Mouse (Mus musculus): ENCODE measurements around the gene Parn. TPM values are rescaled to one million over a fixed set of nuclear protein-coding genes. Genes with fewer than 3 reads are reported as not detected.
"Not testable (repeated sequence)": the region's sequence is repeated elsewhere in the genome, so short reads cannot be mapped to it uniquely, and the experiment has no call there.

Parn gene
- polyA plus RNA-seq, 1 experiment = 15.1 TPM

- H3K4me1 ChIP-seq (ENCODE audit: control insufficient read depth, insufficient read depth, low read length) = peaks cover 6% of the 10 kb centered on the region
- WGBS = 2% methylated on average over 20 of the region's 20 CpGs
- peak; percentile 77 for DNase-seq
- H3K4me3 ChIP-seq (replicated peaks; ENCODE audit: extremely low read depth, low read depth, low read length) = peak overlapping the region; percentile 73
- TF ChIP-seq POLR2A (IDR thresholded peaks at IDR 0.05; ENCODE audit: borderline replicate concordance, extremely low read depth, low read depth, low read length) = 0 out of 2 replicates have a peak, but pooled peaks have one; percentile 23
- no peak for TF ChIP-seq CTCF (IDR thresholded peaks at IDR 0.05; ENCODE audit: insufficient read depth, low read length)
Measured at GRCm38 (mm10) chr16:13672386-13672898, 4.5 kb upstream of the Parn start.

- H3K4me3 ChIP-seq (replicated peaks; ENCODE audit: extremely low read depth, low read depth, low read length) = peak within 1 kb of the TSS; percentile 73
- peak; percentile 96 for TF ChIP-seq POLR2A (IDR thresholded peaks at IDR 0.05; ENCODE audit: borderline replicate concordance, extremely low read depth, low read depth, low read length)
- TF ChIP-seq CTCF (IDR thresholded peaks at IDR 0.05; ENCODE audit: insufficient read depth, low read length) = no peak
- WGBS = under 1% methylated on average over 54 of the region's 54 CpGs
- peak; percentile 82 for DNase-seq
- peaks cover 9% of the 10 kb centered on the region for H3K4me1 ChIP-seq (ENCODE audit: control insufficient read depth, insufficient read depth, low read length)
Measured at GRCm38 (mm10) chr16:13671685-13672385, 3.9 kb upstream of the Parn start, which contains the start of the genes Bfar and 3110001I22Rik. TSS of gene Bfar (plus strand) at chr16:13671858. TSS of gene 3110001I22Rik (plus strand) at chr16:13671929.

DNA sequence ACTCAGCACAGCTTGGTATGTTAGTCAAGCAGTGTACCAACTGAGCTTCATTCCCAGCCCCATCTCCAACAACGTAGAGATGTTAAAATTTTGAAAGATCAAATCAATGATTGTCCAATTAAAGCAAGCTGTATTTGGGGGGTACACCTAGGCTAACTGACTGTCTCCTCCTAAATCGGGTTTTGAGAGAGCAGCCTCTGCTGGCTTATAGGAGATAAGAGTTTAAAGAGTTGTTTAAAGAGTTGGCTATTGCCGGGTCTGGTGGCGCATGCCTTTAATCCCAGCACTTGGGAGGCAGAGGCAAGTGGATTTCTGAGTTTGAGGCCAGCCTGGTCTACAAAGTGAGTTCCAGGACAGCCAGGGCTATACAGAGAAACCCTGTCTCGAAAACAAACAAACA, 2.9 kb upstream of the Parn start:
- DNase-seq; H3K4me3 ChIP-seq (replicated peaks; ENCODE audit: extremely low read depth, low read depth, low read length); H3K4me1 ChIP-seq (ENCODE audit: control insufficient read depth, insufficient read depth, low read length): not testable (repeated sequence)
- 68% methylated on average over 5 of the region's 5 CpGs for WGBS

- no peak overlapping the region for H3K4me3 ChIP-seq (replicated peaks; ENCODE audit: extremely low read depth, low read depth, low read length)
- 82% methylated on average over 1 of the region's 1 CpGs for WGBS
- DNase-seq = no peak
- peaks cover 9% of the 10 kb centered on the region for H3K4me1 ChIP-seq (ENCODE audit: control insufficient read depth, insufficient read depth, low read length)
- no peak for TF ChIP-seq CTCF (IDR thresholded peaks at IDR 0.05; ENCODE audit: insufficient read depth, low read length)
Measured at GRCm38 (mm10) chr16:13669282-13669681, 1.3 kb upstream of the Parn start.

GRCm38 (mm10) chr16:13668402-13669108, 585 bp upstream of the Parn start:
- WGBS = 76% methylated on average over 10 of the region's 10 CpGs
- H3K4me3 ChIP-seq (replicated peaks; ENCODE audit: extremely low read depth, low read depth, low read length) = no peak overlapping the region
- TF ChIP-seq POLR2A (IDR thresholded peaks at IDR 0.05; ENCODE audit: borderline replicate concordance, extremely low read depth, low read depth, low read length) = no peak
- no peak for TF ChIP-seq CTCF (IDR thresholded peaks at IDR 0.05; ENCODE audit: insufficient read depth, low read length)

DNA sequence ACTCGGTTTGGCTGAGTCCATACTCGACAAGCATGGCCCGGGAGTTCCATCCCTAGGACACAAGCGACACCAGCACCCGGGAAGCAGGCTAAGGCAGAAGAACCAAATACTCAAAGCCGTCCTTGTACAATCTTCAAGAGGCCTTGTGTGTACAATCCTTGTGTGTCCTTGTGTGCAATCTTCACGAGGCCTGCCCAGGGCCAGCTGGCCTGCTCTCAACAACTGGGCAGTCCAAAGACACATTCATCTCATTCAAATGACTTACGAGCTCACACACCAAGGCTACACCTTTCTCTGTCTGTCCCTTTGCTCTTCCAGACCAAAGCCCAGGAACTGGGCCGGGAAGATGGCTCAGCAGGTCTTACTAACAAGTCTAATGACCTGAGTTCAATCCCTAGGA, 7.2 kb downstream of the Parn start:
- H3K4me1 ChIP-seq (ENCODE audit: control insufficient read depth, insufficient read depth, low read length) = no peaks in the 10 kb centered on the region
- 91% methylated on average over 9 of the region's 9 CpGs for WGBS
- no peak for DNase-seq
- no peak overlapping the region for H3K4me3 ChIP-seq (replicated peaks; ENCODE audit: extremely low read depth, low read depth, low read length)
- TF ChIP-seq POLR2A (IDR thresholded peaks at IDR 0.05; ENCODE audit: borderline replicate concordance, extremely low read depth, low read depth, low read length) = no peak
- TF ChIP-seq CTCF (IDR thresholded peaks at IDR 0.05; ENCODE audit: insufficient read depth, low read length) = no peak

More at GRCm38 (mm10) chr16:13668402-13669108, 585 bp upstream of the Parn start:
- H3K4me1 ChIP-seq (ENCODE audit: control insufficient read depth, insufficient read depth, low read length) = peaks cover 9% of the 10 kb centered on the region
- no peak for DNase-seq

GRCm38 (mm10) chr16:13658886-13659285, 9.1 kb downstream of the Parn start:
- WGBS = 92% methylated on average over 3 of the region's 3 CpGs
- Histone ChIP-seq H3K4me1 (ENCODE audit: control insufficient read depth, insufficient read depth, low read length) (no peaks in the 10 kb centered on the region), H3K4me3 (replicated peaks; ENCODE audit: extremely low read depth, low read depth, low read length) (no peak overlapping the region)
- no peak for TF ChIP-seq CTCF (IDR thresholded peaks at IDR 0.05; ENCODE audit: insufficient read depth, low read length)
- TF ChIP-seq POLR2A (IDR thresholded peaks at IDR 0.05; ENCODE audit: borderline replicate concordance, extremely low read depth, low read depth, low read length) = no peak
- DNase-seq = no peak

DNA sequence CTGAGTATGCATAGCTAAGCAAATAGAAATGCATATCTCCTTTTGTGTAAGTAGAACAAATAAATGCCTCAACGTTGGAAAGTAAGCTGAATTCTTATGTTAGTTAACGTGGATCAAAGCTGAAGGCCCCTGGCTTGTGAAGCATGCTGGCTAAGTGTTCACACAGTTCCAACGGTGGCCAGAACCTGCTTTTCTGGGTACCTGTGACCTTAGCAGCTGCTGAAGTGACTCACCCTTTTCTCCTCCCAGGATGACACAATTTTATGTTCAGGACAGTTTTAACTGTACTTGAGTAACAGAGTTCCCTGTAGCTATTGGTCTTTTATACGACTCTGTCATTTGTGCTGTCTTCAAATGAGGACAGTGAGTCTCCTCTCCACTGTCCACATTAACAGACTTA, 22.0 kb downstream of the Parn start:
- Histone ChIP-seq H3K4me1 (ENCODE audit: control insufficient read depth, insufficient read depth, low read length) (no peaks in the 10 kb centered on the region), H3K4me3 (replicated peaks; ENCODE audit: extremely low read depth, low read depth, low read length) (no peak overlapping the region)
- WGBS = 69% methylated on average over 4 of the region's 4 CpGs
- no peak for DNase-seq
- TF ChIP-seq POLR2A (IDR thresholded peaks at IDR 0.05; ENCODE audit: borderline replicate concordance, extremely low read depth, low read depth, low read length) = no peak
- no peak for TF ChIP-seq CTCF (IDR thresholded peaks at IDR 0.05; ENCODE audit: insufficient read depth, low read length)

GRCm38 (mm10) chr16:13644474-13644873, 23.5 kb downstream of the Parn start:
- TF ChIP-seq CTCF (IDR thresholded peaks at IDR 0.05; ENCODE audit: insufficient read depth, low read length) (no peak), POLR2A (IDR thresholded peaks at IDR 0.05; ENCODE audit: borderline replicate concordance, extremely low read depth, low read depth, low read length) (no peak)
- no peak for DNase-seq
- Histone ChIP-seq H3K4me1 (ENCODE audit: control insufficient read depth, insufficient read depth, low read length) (no peaks in the 10 kb centered on the region), H3K4me3 (replicated peaks; ENCODE audit: extremely low read depth, low read depth, low read length) (no peak overlapping the region)
- 69% methylated on average over 3 of the region's 3 CpGs for WGBS

DNA sequence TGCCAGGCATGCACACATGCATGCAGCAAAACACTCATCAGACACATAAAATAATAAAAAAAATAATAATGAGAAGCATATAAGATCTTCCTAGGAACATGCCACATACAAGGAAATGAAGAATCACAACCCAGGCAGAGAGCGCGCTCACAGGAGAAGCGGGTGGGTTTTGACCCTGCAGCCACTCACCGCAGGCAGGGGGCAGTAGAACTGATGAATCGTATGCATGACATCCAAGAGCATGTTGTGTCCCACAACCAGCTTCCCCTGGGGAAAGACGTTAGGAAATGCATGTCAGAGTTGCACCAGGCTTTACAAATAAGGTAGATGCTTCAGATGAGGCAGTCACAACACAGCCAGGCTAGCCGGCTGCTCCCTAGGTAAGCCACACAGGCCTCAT, 27.9 kb downstream of the Parn start:
- DNase-seq = no peak
- 81% methylated on average over 7 of the region's 7 CpGs for WGBS
- Histone ChIP-seq H3K4me3 (replicated peaks; ENCODE audit: extremely low read depth, low read depth, low read length) (no peak overlapping the region), H3K4me1 (ENCODE audit: control insufficient read depth, insufficient read depth, low read length) (no peaks in the 10 kb centered on the region)
- TF ChIP-seq POLR2A (IDR thresholded peaks at IDR 0.05; ENCODE audit: borderline replicate concordance, extremely low read depth, low read depth, low read length) (no peak), CTCF (IDR thresholded peaks at IDR 0.05; ENCODE audit: insufficient read depth, low read length) (peak; percentile 22; the same call in 1 of the 2 replicates)
